In the genomic region with DNA sequence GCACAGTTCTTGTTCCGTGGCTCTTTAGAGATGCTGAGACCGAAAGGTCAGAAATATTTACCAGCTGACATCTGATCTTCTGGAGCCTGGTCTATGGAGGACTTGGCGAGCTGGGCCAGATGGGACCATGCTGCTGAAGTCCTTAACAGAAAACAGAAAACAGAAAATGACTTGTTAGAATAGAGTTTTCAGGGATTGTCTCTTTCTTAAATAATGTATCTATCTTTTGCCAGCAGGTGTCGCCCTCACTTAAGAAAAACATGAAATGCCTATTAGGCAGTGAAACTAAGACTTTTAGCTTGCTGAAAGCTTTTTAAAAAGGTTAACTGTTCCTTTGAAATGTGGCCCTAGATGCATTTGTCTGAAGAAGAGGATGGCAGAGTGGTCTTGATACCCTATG, we compare ENCODE assay signal across 9 mouse cellular contexts. TPM values are rescaled to one million over a fixed set of nuclear protein-coding genes. Genes with fewer than 3 reads are reported as not detected.
DNase-seq lines count a peak whose midpoint lies in the region; TF ChIP-seq lines count a peak whose summit lies in the region.
"Had no signal": no experiment of that assay in that cellular context is flagged by ENCODE, and none has a peak within 500 bp of the region (broad histone marks: within the 10 kb centered on the region; RNA-seq: fewer than 3 reads in every experiment).

No protein-coding gene starts in this region.

- no peak overlapping the region for H3K27ac ChIP-seq in thymus, adult 2 months (ENCODE audit: control insufficient read depth, insufficient read depth, low read length)
- H3K27ac ChIP-seq: lung, embryonic 15.5 days had no signal

- WGBS in thymus, adult 2 months, result 64% methylated on average over 4 of the region's 4 CpGs

- no peaks in the 10 kb centered on the region for H3K27me3 ChIP-seq in thymus, adult 2 months (ENCODE audit: control insufficient read depth, insufficient read depth, low read length)
- H3K27me3 ChIP-seq: lung, embryonic 15.5 days had no signal

- H3K4me1 ChIP-seq in thymus, adult 2 months (replicated peaks; ENCODE audit: control insufficient read depth, insufficient read depth, low read length), result no peaks in the 10 kb centered on the region
- H3K4me1 ChIP-seq: lung, embryonic 15.5 days had no signal

- no peak overlapping the region for H3K4me3 ChIP-seq in thymus, adult 2 months (ENCODE audit: control insufficient read depth, insufficient read depth, low read length)
- H3K4me3 ChIP-seq: lung, embryonic 15.5 days had no signal

- TF ChIP-seq CTCF in thymus, adult 2 months (IDR thresholded peaks at IDR 0.05; ENCODE audit: borderline replicate concordance, control insufficient read depth, extremely low read depth, insufficient read depth, low read length, poor library complexity), result no peak

- peak; percentile 68 for DNase-seq in heart, adult 8-10 months (ENCODE audit: low spot score)
- no peak for DNase-seq in heart, adult 11 months
- DNase-seq in thymus, adult 2 months, result peak; percentile 55
- DNase-seq in thymus, adult 18-20 months, result no peak
- peak; percentile 48 to 71 for DNase-seq in cerebellum, postnatal 25 days
- DNase-seq in induced T-regulatory cell, adult 2 months (ENCODE audit: low read depth), result peak; percentile 90
- peak; percentile 40 to 66 for DNase-seq in natural killer cell, adult 2 months (ENCODE audit: low spot score in 2 of 2)
- no peak for DNase-seq in ovary, adult 18-20 months (ENCODE audit: low spot score)

- H3K36me3 ChIP-seq in thymus, adult 2 months (ENCODE audit: control insufficient read depth, insufficient read depth, low read length), result peaks cover 11% of the 10 kb centered on the region

- TF ChIP-seq POLR2A in thymus, adult 2 months (IDR thresholded peaks at IDR 0.05; ENCODE audit: control insufficient read depth, extremely low read depth, insufficient read depth, low read length, poor library complexity), result no peak

RNA-seq across cellular contexts. Expression of gene Tnrc6c, which starts 55.2 kb away (rescaled TPM):
- total RNA-seq in heart, adult 8-10 months (2022), result 10 to 100 TPM; 27.0 to 32.1 (median 29.7) TPM
- polyA plus RNA-seq in thymus, adult 2 months (2012; rRNA removed), result 75.0 and 89.7 TPM in 2 replicates

Comparison
In these comparisons a context has a peak if more than half of its experiments do, and no peak if none do; other contexts are left out.
1. DNase-seq: peak in heart, adult 8-10 months (single experiment), thymus, adult 2 months (single experiment), cerebellum, postnatal 25 days (2 of 2), induced T-regulatory cell, adult 2 months (single experiment) and natural killer cell, adult 2 months (2 of 2); none in heart, adult 11 months (single experiment), thymus, adult 18-20 months (0 of 2) and ovary, adult 18-20 months (single experiment).